Mouse (Mus musculus): ENCODE data around the gene Kifc5b.
"Not testable (repeated sequence)": the region's sequence is repeated elsewhere in the genome, so short reads cannot be mapped to it uniquely, and the experiment has no call there.

Gene Kifc5b

DNA sequence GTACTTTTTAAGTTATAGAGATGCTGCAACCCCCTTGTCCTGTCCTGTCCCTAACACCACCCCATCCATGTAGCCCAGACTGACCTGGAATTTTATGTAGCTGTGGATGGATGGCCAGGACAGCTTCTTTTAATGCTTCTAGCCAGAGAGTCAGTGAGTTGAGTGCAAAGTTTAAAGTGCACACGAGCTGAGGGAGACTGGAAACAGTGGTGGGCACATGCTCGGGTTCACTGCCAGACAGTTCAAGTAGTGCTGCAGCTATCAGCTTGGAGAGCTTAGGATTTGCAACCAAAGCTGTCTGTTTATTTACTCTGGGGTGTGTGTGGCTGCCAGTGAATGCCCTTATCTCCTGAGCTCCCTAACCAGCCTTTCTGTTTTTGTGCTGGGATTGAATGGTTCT, 2.6 kb downstream of the Kifc5b start:
- DNase-seq: not testable (repeated sequence)

DNA sequence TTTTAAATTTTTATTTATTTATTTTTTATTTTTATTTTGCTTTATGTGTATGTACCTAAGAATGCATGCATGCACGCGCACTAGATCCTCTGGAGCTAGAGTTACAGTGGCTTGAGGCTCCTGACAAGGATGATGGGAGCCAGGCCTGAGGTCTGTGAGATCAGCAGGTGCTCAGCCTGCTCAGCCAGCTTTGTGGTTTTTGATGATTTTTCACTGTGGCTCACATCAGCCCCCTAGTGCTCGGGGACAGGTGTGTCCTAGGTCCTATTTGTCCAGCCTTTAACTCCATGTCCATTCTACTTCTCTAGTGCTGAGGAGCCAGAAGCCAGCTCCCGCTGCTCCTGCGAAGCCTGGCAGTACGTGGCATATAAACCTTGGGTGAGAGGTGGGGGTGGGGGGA, 5.5 kb downstream of the Kifc5b start:
- not testable (repeated sequence) for DNase-seq

GRCm38 (mm10) chr17:26925414-26925813, 8.5 kb downstream of the Kifc5b start:
- DNase-seq: not testable (repeated sequence)

DNA sequence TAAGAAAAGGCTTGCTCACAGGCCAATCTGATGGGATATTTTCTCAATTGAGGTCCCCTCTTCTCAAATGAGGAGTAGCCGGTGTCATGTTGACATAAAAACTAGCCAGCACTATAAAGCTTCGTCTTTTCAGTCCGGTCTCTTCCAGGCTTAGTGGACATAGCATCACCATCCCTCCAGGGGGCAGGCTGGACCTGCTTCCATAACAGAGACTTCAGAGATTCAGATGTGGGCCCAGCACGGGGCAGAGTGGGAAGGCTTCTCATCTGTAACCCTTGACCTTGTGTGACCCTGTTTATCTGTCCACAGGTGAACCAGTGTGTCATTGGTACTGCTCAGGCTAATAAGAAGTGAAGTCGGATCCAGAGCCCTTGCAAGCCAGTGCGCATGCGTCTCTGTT, 14.9 kb downstream of the Kifc5b start:
- DNase-seq: not testable (repeated sequence)

DNA sequence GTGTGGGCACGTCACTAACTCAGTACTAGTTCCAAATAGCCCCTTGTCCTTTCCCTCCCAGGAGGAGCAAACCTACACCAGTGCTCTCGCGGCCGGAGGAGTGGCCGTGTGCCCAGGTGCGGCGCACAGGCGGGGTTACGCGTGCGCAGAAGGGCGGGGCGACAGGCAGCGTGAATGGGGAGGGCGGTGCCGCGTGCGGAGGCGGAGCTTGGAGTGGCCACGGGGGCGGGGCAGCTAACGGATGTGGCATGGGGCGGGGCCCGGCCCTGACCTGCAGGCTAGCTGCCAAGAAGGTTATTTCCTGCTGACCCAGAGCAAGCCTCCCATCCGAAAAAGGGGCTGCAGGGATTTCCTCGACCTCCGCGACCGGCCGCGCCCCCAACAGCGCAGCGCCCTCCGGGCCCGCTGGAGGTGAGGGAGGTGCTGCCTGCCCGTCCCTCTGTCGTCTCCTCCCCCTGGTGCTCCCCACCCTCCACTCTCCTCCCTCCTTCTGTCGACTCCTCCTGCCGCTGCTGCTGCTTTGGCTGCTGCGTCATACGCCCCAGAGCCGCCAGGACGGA, 16.0 kb downstream of the Kifc5b start, which contains the start of gene Phf1:
Phf1 (plus strand) TSS at position 214 of the 560 bp plus-strand sequence.
- peak; percentile 99 for DNase-seq

DNA sequence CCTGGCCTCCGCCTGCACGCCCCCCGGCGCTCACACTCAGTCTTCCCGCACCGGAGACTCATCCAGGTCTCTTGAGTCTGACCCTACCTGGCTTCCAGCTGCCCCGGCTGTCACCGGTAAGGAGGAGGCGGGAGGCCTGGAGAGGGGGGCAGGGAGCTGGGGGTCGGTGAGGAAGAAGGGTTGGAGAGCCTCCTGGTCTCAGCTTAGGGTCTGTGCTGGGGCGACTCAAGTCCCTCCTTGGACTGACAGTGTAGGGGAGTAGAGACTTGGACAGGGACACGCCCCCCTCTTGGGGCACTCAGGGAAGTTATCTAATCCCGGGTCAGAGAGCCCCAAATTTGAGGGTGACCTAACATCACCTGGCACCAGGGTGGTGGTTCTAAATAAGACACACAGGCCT, 16.5 kb downstream of the Kifc5b start:
- no peak for DNase-seq

DNA sequence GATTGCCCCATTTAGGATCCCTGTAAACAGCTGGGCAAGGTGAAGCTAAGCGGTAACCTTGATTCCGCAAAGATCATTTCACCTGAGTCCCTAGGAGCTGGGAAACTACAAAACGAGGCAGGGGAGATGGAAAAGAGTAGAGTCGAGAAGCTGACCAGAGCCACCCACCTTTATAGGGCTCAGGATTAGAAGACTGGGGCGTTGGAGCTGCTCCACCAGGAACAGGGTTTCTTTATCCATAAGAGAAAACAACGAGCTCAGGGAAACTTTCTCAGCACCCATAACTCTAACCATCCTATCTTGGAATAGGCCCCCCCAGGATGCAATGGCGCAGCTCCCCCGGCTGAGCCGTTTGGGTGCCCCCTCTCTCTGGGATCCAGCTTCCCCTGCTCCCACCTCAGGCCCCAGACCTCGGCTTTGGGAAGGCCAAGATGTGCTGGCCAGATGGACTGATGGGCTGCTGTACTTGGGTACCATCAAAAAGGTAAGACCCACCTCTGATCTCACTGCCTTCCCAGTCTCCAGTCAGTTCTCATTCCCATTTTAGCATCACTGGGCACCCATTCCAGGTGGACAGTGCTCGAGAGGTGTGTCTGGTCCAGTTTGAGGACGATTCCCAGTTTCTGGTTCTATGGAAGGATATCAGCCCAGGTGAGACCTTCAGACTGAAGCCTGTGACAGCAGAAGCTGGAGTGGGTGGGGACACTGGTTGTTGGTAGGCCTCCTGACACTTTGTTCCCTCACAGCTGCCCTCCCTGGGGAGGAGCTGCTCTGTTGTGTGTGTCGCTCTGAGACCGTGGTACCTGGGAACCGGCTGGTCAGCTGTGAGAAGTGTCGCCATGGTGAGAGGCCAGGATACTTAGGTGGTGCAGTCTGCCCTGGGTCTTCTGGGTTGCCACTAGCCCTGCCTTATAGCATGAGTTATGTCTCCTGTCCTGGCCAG, 17.3 kb downstream of the Kifc5b start:
- DNase-seq: no peak

- no peak for DNase-seq
Measured at GRCm38 (mm10) chr17:26935027-26935426, 18.1 kb downstream of the Kifc5b start.

DNA sequence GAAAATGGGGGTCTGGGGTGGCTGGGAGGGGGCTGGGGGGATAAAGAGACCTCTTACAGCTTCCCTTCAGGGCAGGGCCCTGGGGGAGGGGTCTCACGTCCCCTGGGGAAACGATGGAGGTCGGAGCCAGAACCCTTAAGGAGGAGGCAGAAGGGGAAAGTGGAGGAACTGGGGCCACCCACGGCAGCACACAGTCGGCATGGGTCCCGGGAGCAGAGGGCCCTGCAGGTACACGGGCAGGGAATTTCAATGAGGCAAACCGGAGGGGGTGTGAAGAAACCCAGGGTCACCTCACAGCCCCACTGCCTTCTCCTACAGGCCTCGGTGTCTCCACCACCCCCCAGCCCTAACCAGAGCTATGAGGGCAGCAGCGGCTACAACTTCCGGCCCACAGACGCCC, 19.6 kb downstream of the Kifc5b start:
- DNase-seq: no peak

DNA sequence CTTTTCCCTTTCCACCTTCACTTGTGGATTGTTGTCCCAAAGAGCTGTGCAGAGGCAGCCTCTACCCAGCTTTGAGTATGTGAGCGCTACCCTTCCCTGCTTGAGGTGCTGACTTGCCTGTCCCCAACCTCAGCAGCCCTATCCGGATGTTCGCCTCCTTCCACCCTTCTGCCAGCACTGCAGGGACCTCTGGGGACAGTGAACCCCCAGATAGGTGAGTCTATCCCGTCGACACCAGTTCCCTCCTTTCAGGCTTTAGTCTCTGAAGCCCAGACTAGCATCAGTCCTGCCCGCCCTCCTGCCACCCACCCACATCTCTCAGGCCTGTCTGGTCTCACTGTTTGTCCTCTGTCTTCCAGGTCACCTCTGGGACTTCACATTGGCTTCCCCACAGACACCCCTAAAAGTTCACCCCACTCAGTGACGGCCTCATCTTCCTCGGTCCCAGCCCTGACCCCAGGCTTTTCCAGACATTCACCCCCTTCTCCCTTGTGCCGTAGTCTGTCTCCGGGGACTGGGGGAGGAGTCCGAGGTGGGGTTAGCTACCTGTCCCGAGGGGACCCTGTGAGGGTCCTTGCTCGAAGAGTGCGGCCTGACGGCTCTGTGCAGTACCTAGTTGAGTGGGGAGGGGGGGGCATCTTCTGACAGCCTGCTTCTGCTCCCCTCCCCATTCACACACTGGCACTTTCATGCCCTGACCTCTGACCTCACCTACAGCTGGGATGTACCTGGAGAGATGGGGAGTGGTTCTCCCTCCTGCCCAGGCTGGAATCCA, 20.2 kb downstream of the Kifc5b start:
- DNase-seq: no peak

DNA sequence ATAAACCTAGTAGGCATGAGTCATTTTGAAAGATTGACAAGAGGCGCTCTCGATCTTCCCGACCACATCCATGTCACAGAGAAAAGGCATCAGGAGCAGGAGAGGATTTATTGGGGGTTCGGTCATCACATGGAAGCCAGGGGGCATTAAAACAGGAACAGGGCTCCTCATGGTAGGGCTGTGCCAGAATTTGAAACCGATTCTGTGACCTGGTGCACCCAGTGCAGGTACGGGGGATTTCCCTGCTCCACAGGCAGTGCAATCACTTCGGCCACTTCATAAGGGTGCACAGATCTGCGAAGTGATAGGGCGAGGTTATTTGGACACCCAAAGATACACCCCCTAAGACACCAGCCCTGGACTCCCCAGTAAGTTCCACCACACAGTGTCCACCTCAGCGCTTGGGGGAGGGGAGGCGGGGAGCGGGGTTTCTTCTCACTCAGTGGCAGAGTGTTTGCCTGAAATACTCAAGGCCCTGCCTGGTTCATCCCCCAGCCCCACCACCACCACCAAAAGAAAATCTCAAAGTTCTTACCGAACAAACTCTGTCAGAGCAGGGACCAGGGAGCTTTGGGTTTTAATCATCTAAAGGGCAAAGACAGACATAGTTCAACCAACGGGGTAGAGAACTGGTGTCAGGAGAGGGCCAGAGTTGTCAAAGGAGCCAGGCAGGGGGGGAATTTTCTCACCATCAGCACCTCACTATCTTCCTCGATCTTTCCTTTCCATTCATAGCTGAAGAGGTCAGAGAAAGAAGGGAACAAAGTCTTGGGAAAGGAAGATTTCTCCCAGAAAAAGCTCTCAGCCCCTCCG, 21.2 kb downstream of the Kifc5b start:
- no peak for DNase-seq

DNA sequence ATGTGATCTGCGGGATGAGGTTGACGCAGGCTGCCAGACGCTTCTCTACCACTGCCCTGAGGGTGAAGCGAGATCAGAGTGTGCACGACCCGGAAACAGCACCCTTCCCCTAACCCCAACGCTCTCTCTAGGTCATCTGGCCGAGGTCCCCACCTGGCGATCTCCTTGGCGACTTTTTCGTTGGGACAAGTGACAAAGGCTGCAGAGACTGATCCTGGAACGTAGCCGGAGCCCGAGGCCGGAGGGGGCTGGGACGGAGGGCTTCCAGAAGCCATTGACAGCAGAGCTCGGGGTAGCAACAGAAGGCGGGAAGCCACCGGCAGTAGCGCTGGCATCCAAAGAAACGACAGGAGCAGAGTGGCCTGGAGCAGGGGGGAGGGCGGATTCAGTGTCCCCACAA, 21.8 kb downstream of the Kifc5b start:
- DNase-seq: no peak

GRCm38 (mm10) chr17:26939178-26939972, 22.5 kb downstream of the Kifc5b start, which contains the start of gene Cuta:
Cuta (minus strand) TSS chr17:26939569.
- peak; percentile 100 for DNase-seq

GRCm38 (mm10) chr17:26939973-26940300, 23.0 kb downstream of the Kifc5b start:
- no peak for DNase-seq

GRCm38 (mm10) chr17:26941031-26941789, 24.3 kb downstream of the Kifc5b start, which contains the start of gene Syngap1:
Syngap1 (plus strand) TSS chr17:26941253.
- peak; percentile 25 for DNase-seq

- no peak for DNase-seq
Measured at GRCm38 (mm10) chr17:26941841-26942570, 25.1 kb downstream of the Kifc5b start.

DNA sequence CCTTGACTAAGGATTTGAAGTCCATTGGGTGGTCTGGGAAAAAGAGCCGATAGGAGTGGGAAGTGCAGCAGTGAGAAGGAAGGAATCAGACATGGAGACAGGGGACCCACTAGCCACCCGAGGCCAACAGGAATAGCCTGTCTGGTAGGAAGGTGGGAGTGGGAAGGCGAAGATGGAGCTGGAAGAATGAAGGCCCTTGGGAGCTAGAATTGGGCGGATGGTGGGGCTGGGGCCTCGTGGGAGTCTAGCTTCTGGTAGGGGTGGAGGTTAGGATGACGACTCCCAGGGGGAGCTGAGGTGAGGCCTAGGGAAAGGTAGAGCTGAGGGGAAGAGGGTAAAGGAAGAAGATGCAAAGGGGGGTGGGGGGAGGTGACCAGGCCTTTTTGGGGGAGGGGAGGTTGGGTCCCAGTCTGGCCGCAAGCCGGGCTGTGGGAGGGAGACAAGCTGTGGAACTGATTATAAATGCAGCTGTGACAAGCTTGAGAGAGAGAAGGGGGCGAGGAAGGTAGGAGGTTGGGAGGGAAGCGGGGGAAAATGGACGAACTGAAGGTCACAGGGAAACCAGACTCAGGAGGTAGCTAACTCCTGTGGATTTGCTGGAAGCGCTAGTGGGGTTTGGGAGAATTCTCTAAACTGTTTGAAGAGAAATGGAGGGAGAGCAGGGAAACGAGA, 29.1 kb downstream of the Kifc5b start:
- no peak for DNase-seq

DNA sequence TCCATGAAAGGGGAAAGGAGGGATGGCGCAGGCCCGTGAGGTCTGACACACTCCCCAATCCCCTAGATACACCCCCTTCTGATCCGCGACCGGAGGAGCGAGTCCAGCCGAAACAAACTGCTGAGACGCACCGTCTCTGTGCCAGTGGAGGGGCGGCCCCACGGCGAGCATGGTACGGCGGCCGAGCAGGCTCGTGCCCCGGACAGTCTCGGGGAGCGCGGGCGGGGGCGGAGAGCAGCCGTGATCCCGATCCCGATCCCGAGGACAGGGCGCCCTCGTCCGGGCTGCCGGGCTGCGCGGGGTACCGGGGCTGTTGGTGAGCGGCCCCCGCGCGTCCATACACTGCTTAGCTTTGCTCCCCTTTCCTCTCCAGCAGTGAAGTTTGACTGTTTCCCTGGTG, 29.7 kb downstream of the Kifc5b start:
- DNase-seq: peak; percentile 32
